Mouse (Mus musculus): ENCODE results near the gene Mtif2.
"Not testable (repeated sequence)": the region's sequence is repeated elsewhere in the genome, so short reads cannot be mapped to it uniquely, and the experiment has no call there.

The Mtif2 gene

GRCm38 (mm10) chr11:29525988-29526794 lies at the start of gene Mtif2:
Gene Mtif2, plus strand, starts transcription at chr11:29526408.
- DNase-seq, result peak; percentile 88

GRCm38 (mm10) chr11:29493135-29493534 lies 33.1 kb upstream of the Mtif2 start:
- no peak for DNase-seq

GRCm38 (mm10) chr11:29496962-29497361 lies 29.2 kb upstream of the Mtif2 start:
- DNase-seq, result no peak

GRCm38 (mm10) chr11:29503948-29504893 lies 22.0 kb upstream of the Mtif2 start:
- DNase-seq, result no peak

GRCm38 (mm10) chr11:29504899-29505625 lies 21.1 kb upstream of the Mtif2 start:
- DNase-seq, result no peak

- no peak for DNase-seq
These were observed 16.8 kb upstream of the Mtif2 start for GRCm38 (mm10) chr11:29509421-29509820.

- DNase-seq, result no peak
These were observed 13.2 kb upstream of the Mtif2 start for GRCm38 (mm10) chr11:29512818-29513535.

- DNase-seq, result peak; percentile 5
These were observed 11.9 kb upstream of the Mtif2 start for GRCm38 (mm10) chr11:29514325-29514681.

GRCm38 (mm10) chr11:29514682-29515412 lies 11.4 kb upstream of the Mtif2 start, which contains the start of gene Prorsd1:
Gene Prorsd1, minus strand, starts transcription at chr11:29515033.
- DNase-seq, result peak; percentile 94

GRCm38 (mm10) chr11:29538201-29538600 lies 12.0 kb downstream of the Mtif2 start:
- DNase-seq, result no peak

- no peak for DNase-seq
These were observed 18.2 kb downstream of the Mtif2 start for GRCm38 (mm10) chr11:29544225-29544945.

GRCm38 (mm10) chr11:29545150-29545752 lies 19.0 kb downstream of the Mtif2 start:
- not testable (repeated sequence) for DNase-seq

GRCm38 (mm10) chr11:29546297-29546696 lies 20.1 kb downstream of the Mtif2 start:
- not testable (repeated sequence) for DNase-seq

GRCm38 (mm10) chr11:29546762-29547161 lies 20.6 kb downstream of the Mtif2 start:
- no peak for DNase-seq

GRCm38 (mm10) chr11:29547249-29547751 lies 21.1 kb downstream of the Mtif2 start:
- no peak for DNase-seq

- DNase-seq, result peak; percentile 94
These were observed 21.7 kb downstream of the Mtif2 start, which contains the start of the genes Clhc1 and Rps27a for GRCm38 (mm10) chr11:29547752-29548503. Gene Clhc1, plus strand, starts transcription at chr11:29547950. Gene Rps27a, minus strand, starts transcription at chr11:29548109.

GRCm38 (mm10) chr11:29548504-29549424 lies 22.6 kb downstream of the Mtif2 start:
- DNase-seq, result no peak

- DNase-seq, result no peak
These were observed 23.2 kb downstream of the Mtif2 start for GRCm38 (mm10) chr11:29549425-29549778.
